Mouse (Mus musculus): ENCODE results near the gene Clcn5. TPM values are rescaled to one million over a fixed set of nuclear protein-coding genes. Genes with fewer than 3 reads are reported as not detected.
A peak's percentile ranks its signal among the peaks of the same experiment; 100 is the strongest.

Clcn5 gene
- polyA plus RNA-seq, 2 experiments: 29.3 to 36.1 TPM

DNA sequence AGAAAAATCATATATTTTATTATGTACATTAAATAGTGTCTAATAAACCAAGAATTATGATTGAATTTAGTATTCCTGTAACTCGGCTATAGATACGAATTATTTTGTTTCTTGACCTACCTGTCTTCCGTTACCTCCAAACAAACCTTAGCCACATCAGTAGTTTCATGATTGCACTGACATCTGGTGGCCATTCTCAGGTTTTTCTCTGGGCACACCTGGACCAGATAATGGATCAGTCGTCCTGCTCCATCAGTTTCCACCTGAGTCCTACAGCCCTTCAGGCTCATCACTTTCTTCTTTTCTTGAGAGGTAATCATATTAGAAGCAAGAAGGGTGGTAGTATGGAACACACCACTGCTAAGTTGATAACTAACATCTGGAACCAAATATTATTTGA lies 169.0 kb downstream of the Clcn5 start:
- Histone ChIP-seq H3K36me3 (ENCODE audit: control insufficient read depth, insufficient read depth, low read length) (no peaks in the 10 kb centered on the region), H3K9me3 (ENCODE audit: control insufficient read depth, low read length) (no peaks in the 10 kb centered on the region), H3K27me3 (ENCODE audit: control insufficient read depth, insufficient read depth, low read length) (no peaks in the 10 kb centered on the region), H3K4me1 (ENCODE audit: control insufficient read depth, insufficient read depth, low read length) (no peaks in the 10 kb centered on the region), H3K4me2 (replicated peaks; ENCODE audit: low read depth, low read length, severe bottlenecking) (no peak overlapping the region), H3K4me3 (replicated peaks; ENCODE audit: low read length) (no peak overlapping the region), H3K27ac (replicated peaks; ENCODE audit: low read depth, low read length) (no peak overlapping the region), H3K9ac (ENCODE audit: low read depth, low read length, severe bottlenecking) (no peak overlapping the region)
- ATAC-seq (ENCODE audit: low FRiP score, low read depth) (no peak), DNase-seq (ENCODE audit: low spot score) (no peak)
- 69% methylated on average over 4 of the region's 4 CpGs for WGBS
- TF ChIP-seq POLR2A (IDR thresholded peaks at IDR 0.05; ENCODE audit: borderline replicate concordance, extremely low read depth, insufficient read depth, insufficient read length): no peak

DNA sequence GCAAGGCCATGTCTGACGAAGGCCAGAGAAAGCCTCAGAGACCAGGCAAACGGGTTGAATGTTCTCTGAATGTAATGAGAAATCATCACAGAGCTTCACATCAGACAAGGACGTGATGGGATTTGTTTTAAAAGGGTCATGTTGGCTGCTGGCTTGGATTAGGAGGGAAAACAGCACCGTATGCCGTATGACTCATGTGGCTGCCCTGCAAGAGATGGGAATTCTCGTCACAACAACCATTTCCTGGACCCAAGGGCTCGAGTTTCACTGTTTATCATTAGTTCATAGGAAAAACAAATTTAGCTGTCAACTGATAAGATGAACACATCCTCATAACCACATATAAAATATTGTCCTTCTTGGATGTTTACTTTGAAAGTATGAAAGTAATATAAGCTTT lies 173.0 kb downstream of the Clcn5 start:
- no peak overlapping the region for H3K27ac ChIP-seq (replicated peaks; ENCODE audit: low read depth, low read length)
- H3K4me3 ChIP-seq (replicated peaks; ENCODE audit: low read length): no peak overlapping the region
- no peak overlapping the region for H3K9ac ChIP-seq (ENCODE audit: low read depth, low read length, severe bottlenecking)
- ATAC-seq (ENCODE audit: low FRiP score, low read depth) (no peak), DNase-seq (ENCODE audit: low spot score) (no peak)
- H3K9me3 ChIP-seq (ENCODE audit: control insufficient read depth, low read length): no peaks in the 10 kb centered on the region
- TF ChIP-seq POLR2A (IDR thresholded peaks at IDR 0.05; ENCODE audit: borderline replicate concordance, extremely low read depth, insufficient read depth, insufficient read length): no peak
- WGBS: 52% methylated on average over 7 of the region's 7 CpGs
- H3K36me3 ChIP-seq (ENCODE audit: control insufficient read depth, insufficient read depth, low read length): no peaks in the 10 kb centered on the region
- H3K27me3 ChIP-seq (ENCODE audit: control insufficient read depth, insufficient read depth, low read length): no peaks in the 10 kb centered on the region
- H3K4me1 ChIP-seq (ENCODE audit: control insufficient read depth, insufficient read depth, low read length): no peaks in the 10 kb centered on the region
- no peak overlapping the region for H3K4me2 ChIP-seq (replicated peaks; ENCODE audit: low read depth, low read length, severe bottlenecking)

DNA sequence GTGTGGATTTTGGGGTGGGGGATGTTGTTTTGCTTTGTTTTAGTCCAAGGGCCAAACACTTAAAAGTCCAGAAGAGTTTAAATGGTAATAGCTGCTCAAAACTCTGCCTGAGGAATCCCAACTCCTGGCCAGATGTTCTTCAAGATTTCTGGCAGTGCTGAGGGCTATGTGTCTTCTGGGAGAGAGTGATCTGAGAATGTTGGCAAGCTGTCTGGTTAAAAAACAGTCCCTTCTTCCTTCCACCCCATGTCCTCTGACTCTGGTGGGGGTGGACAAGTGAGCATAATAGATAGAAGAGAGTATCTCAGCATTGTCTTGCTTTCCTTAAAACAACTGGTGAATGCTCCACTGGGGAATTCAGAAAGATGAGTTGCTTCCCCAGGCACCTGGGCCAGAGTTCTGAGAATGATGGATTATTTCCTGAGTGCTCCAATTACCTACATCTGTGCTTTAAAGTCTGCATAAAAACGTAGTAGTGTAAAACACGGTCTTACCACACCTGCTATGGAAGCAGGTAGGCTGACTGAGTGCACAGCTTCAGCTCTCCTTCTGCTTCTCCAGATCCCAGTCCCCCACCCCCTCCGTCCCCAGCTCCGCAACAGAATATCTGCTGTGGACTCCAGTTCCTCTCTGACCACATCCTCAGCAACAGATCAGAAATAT lies 197.4 kb downstream of the Clcn5 start:
- 45% methylated on average over 4 of the region's 4 CpGs for WGBS
- H3K4me2 ChIP-seq (replicated peaks; ENCODE audit: low read depth, low read length, severe bottlenecking): no peak overlapping the region
- no peaks in the 10 kb centered on the region for H3K27me3 ChIP-seq (ENCODE audit: control insufficient read depth, insufficient read depth, low read length)
- no peak overlapping the region for H3K9ac ChIP-seq (ENCODE audit: low read depth, low read length, severe bottlenecking)
- no peak overlapping the region for H3K4me3 ChIP-seq (replicated peaks; ENCODE audit: low read length)
- DNase-seq (ENCODE audit: low spot score): peak; percentile 34
- peak; percentile 65; the same call in 1 of the 2 replicates for ATAC-seq (ENCODE audit: low FRiP score, low read depth)
- H3K9me3 ChIP-seq (ENCODE audit: control insufficient read depth, low read length): no peaks in the 10 kb centered on the region
- no peaks in the 10 kb centered on the region for H3K4me1 ChIP-seq (ENCODE audit: control insufficient read depth, insufficient read depth, low read length)
- no peak overlapping the region for H3K27ac ChIP-seq (replicated peaks; ENCODE audit: low read depth, low read length)
- no peaks in the 10 kb centered on the region for H3K36me3 ChIP-seq (ENCODE audit: control insufficient read depth, insufficient read depth, low read length)
- TF ChIP-seq POLR2A (IDR thresholded peaks at IDR 0.05; ENCODE audit: borderline replicate concordance, extremely low read depth, insufficient read depth, insufficient read length): no peak

DNA sequence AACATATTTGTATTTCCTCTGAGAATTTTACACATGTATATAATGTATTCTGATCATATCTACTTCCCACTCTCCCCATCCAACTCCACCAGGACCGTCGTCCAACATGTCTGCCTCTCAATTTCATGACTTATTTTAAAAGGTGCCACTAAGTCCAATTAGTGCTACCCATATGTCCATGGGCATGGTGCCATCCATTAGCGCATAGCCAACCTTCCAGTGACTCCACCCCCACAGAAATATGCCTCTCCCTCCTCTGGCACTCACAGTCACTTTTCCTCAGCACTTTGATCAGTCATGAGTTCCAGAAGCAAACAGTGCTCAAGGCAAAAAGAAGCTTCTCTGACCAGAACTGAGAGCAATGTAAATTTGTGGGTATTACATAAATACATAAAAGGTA lies 204.3 kb downstream of the Clcn5 start:
- no peak for TF ChIP-seq POLR2A (IDR thresholded peaks at IDR 0.05; ENCODE audit: borderline replicate concordance, extremely low read depth, insufficient read depth, insufficient read length)
- WGBS: 81% methylated on average over 3 of the region's 3 CpGs
- no peaks in the 10 kb centered on the region for H3K4me1 ChIP-seq (ENCODE audit: control insufficient read depth, insufficient read depth, low read length)
- DNase-seq (ENCODE audit: low spot score) (no peak), ATAC-seq (ENCODE audit: low FRiP score, low read depth) (no peak)
- H3K27ac ChIP-seq (replicated peaks; ENCODE audit: low read depth, low read length): no peak overlapping the region
- H3K4me2 ChIP-seq (replicated peaks; ENCODE audit: low read depth, low read length, severe bottlenecking): no peak overlapping the region
- H3K9ac ChIP-seq (ENCODE audit: low read depth, low read length, severe bottlenecking): no peak overlapping the region
- no peaks in the 10 kb centered on the region for H3K27me3 ChIP-seq (ENCODE audit: control insufficient read depth, insufficient read depth, low read length)
- H3K4me3 ChIP-seq (replicated peaks; ENCODE audit: low read length): no peak overlapping the region
- H3K36me3 ChIP-seq (ENCODE audit: control insufficient read depth, insufficient read depth, low read length): no peaks in the 10 kb centered on the region
- no peaks in the 10 kb centered on the region for H3K9me3 ChIP-seq (ENCODE audit: control insufficient read depth, low read length)

MicroRNAs encoded within 50 kb of the gene (microRNA counts, 519-probe panel; counts per million panel counts)
- microRNA mmu-miR-188-3p: 3,508 counts per million, percentile 69 among the panel's probes with 10 or more counts
- microRNA mmu-miR-188-5p: not detected
- microRNA mmu-miR-362-3p: 3,238 counts per million, percentile 62 among the panel's probes with 10 or more counts
- microRNA mmu-miR-362-5p: 2,786 counts per million, percentile 50 among the panel's probes with 10 or more counts
- microRNA mmu-miR-500: not detected
- microRNA mmu-miR-501-3p: 2,662 counts per million, percentile 46 among the panel's probes with 10 or more counts
- microRNA mmu-miR-501-5p: 2,545 counts per million, percentile 44 among the panel's probes with 10 or more counts
- 2,837 counts per million, percentile 52 among the panel's probes with 10 or more counts for microRNA mmu-miR-532-3p
- microRNA mmu-miR-532-5p: 4,063 counts per million, percentile 82 among the panel's probes with 10 or more counts

Small RNAs within 50 kb of the gene (microRNA-seq; reads per million reads assigned to microRNA genes)
- gene Mir188 (2,511 reads per million, percentile 81 among the genes with 10 or more reads in this experiment), gene Mir362 (501 reads per million, percentile 66 among the genes with 10 or more reads in this experiment), gene Mir500 (578 reads per million, percentile 67 among the genes with 10 or more reads in this experiment), gene Mir501 (710 reads per million, percentile 68 among the genes with 10 or more reads in this experiment), gene Mir532 (3,070 reads per million, percentile 83 among the genes with 10 or more reads in this experiment)

Other genes starting within 250 kb of the Clcn5 start
- 3.9 and 4.5 TPM in 2 replicates for gene Usp27x, start 56.5 kb upstream of the Clcn5 start, polyA plus RNA-seq (2012; rRNA removed)
- 0.51 and 0.52 TPM in 2 replicates for gene Usp27x, start 56.5 kb upstream of the Clcn5 start, polyA plus RNA-seq (2014; fragmentation: Nextera tagmentation; extraction: Ambion mirVana)

All from limb, embryonic 14.5 days (tissue).